Mouse (Mus musculus) lung, adult 2 months (tissue): ENCODE data around the gene Sfmbt2.

Experiments
- CTCF ChIP-seq: fragments of 200-500 bp; IDR thresholded peaks from 2 replicates; pipeline ENCODE4 v1.5.1; 2011; ENCODE audit warnings: mild to moderate bottlenecking, low read length, control low read depth; ENCODE audit not compliant: insufficient read depth
- POLR2A ChIP-seq: fragments of 200-500 bp; IDR thresholded peaks from 2 replicates; pipeline ENCODE4 v1.6.1; 2011; ENCODE audit warnings: low read depth, mild to moderate bottlenecking, control low read depth, low read length, borderline replicate concordance; ENCODE audit errors: extremely low read depth

DNA sequence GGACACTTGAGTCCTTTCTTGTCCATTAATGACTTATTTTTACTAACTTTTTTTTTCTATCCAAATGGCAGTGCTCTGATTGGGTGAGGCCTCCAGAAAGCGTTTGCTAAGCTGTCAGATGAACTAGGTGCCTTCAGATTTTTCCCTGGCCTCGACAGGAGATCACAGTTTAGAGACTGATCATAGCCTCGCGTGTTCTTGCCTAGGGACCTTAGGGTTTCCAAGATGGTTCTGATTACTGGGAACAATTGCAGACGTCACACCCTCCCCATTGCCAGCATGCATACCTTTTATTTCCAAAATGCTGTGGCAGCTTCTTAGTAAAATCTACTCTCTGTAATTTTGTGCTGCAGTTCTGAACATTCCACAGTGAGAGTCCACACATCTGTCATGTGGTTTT is 212.8 kb downstream of the Sfmbt2 start:
- no peak for TF ChIP-seq POLR2A
- TF ChIP-seq CTCF = no peak
